Mouse (Mus musculus) liver, embryonic 13.5 days (tissue): Measurements from ENCODE around the gene Vwa3b. TPM values are rescaled to one million over a fixed set of nuclear protein-coding genes. Genes with fewer than 3 reads are reported as not detected.

ENCODE experiments used
- ATAC-seq: fragments of 200-750 bp; cut with Nextera tagmentation; 2 replicates; pipeline ENCODE4 v1.8.0; 2017; ENCODE audit warnings: low read depth, mild to moderate bottlenecking, moderate number of reproducible peaks, moderate library complexity
- DNase-seq: peaks from one replicate; pipeline ENCODE4 v3.0.0; 2022
- H3K27ac ChIP-seq: fragments of 300-500 bp; sonication (generic); 2 replicates; pipeline ENCODE4 v1.5.1; 2015; ENCODE audit warnings: moderate library complexity, mild to moderate bottlenecking, inconsistent platforms
- H3K27me3 ChIP-seq: fragments of 300-500 bp; sonication (generic); 2 replicates; pipeline ENCODE4 v1.6.1; 2015; ENCODE audit warnings: mild to moderate bottlenecking, inconsistent platforms
- H3K36me3 ChIP-seq: fragments of 300-500 bp; sonication (generic); 2 replicates; pipeline ENCODE4 v1.6.1; 2015; ENCODE audit warnings: mild to moderate bottlenecking, inconsistent platforms
- H3K4me1 ChIP-seq: fragments of 300-500 bp; sonication (generic); replicated peaks from 2 replicates; pipeline ENCODE4 v1.6.1; 2015; ENCODE audit warnings: inconsistent platforms
- H3K4me2 ChIP-seq: fragments of 300-500 bp; sonication (generic); 2 replicates; pipeline ENCODE4 v1.6.1; 2015; ENCODE audit warnings: inconsistent platforms, mild to moderate bottlenecking, moderate library complexity
- H3K4me3 ChIP-seq: fragments of 300-500 bp; sonication (generic); replicated peaks from 2 replicates; pipeline ENCODE4 v1.5.1; 2015; ENCODE audit warnings: mild to moderate bottlenecking, inconsistent platforms
- H3K9ac ChIP-seq: fragments of 300-500 bp; sonication (generic); 2 replicates; pipeline ENCODE4 v1.6.1; 2015; ENCODE audit warnings: mild to moderate bottlenecking, inconsistent platforms
- H3K9me3 ChIP-seq: fragments of 300-500 bp; sonication (generic); replicated peaks from 2 replicates; pipeline ENCODE4 v1.6.1; 2016; ENCODE audit warnings: inconsistent platforms
- WGBS: fragments of 180-500 bp; shearing (Covaris S2); methylation state at CpG from one replicate; pipeline ENCODE4 v1.1.7; 2015; ENCODE audit not compliant: insufficient replicate concordance; 5-methylcytosine and 5-hydroxymethylcytosine counted together
- polyA plus RNA-seq: library from polyadenylated mRNA; unstranded; fragments of >200 nt; fragmentation: Nextera tagmentation; extraction: Ambion mirVana; gene quantifications from 2 replicates; pipeline ENCODE4 v1.2.1, GENCODE M21; 2015

Gene Vwa3b
- polyA plus RNA-seq, 1 experiment from 2014 or later: not detected

DNA sequence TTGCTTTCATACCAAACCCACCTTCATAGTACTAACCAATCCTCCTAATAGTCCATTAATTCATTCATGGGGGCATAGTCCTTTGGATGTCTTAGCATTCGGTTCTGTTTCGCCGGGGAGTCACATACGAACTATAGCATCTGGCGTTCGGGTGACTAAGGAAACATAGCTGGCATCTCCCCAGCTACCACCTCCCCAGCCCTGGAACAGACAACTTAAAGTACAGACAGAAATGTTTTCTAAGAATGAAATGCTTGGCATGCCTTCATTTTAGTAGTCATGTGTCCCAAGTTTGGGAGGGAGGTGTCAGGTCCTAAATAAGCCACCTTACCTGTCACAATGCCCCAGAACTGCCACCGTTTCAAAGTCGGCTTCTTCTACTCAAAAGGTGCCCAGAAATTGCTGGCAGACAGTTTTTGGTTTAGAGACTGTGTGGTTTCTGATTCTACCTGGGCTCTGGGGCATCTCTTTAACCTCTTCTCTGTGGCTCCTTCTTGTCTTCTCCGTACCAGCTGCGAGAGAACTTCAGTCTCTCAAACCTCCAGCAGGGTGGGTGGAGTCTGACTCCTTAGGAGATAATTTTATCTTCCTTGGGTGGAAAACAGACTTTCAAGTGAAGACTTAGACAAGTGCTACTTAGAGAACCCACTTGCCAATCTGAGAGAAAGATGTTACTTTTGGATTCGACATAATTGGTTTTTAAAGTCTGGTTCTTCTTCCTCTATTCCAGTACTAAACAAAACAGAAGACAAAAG, 39.4 kb downstream of the Vwa3b start:
- no peaks in the 10 kb centered on the region for H3K4me1 ChIP-seq
- 65% methylated on average over 11 of the region's 11 CpGs for WGBS
- no peak overlapping the region for H3K27ac ChIP-seq
- H3K4me2 ChIP-seq: no peak overlapping the region
- no peaks in the 10 kb centered on the region for H3K27me3 ChIP-seq
- H3K9ac ChIP-seq: no peak overlapping the region
- no peak for ATAC-seq
- H3K4me3 ChIP-seq: no peak overlapping the region
- no peaks in the 10 kb centered on the region for H3K36me3 ChIP-seq
- no peak for DNase-seq
- no peaks in the 10 kb centered on the region for H3K9me3 ChIP-seq

DNA sequence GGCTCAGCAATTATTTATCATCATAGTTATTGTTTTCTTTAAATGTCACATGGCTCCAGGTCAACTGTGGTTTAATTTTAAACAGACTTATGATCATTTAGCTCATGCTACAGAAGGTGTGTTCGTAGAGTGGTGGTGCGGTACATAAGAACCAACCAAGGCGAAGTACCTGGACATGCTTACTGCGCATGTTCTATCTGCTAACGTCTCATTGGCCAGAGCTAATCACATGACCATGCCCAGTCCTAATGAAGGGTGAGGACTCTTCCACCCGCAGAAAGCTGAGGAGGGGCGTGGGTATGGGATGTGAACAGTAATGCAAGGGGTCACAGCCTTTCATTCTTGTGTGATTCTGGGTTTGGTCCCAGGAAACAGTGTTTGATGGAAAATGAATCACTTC, 49.4 kb downstream of the Vwa3b start:
- H3K4me1 ChIP-seq: no peaks in the 10 kb centered on the region
- no peaks in the 10 kb centered on the region for H3K36me3 ChIP-seq
- ATAC-seq (no peak), DNase-seq (no peak)
- no peak overlapping the region for H3K27ac ChIP-seq
- H3K9ac ChIP-seq: no peak overlapping the region
- H3K4me2 ChIP-seq: no peak overlapping the region
- 76% methylated on average over 7 of the region's 7 CpGs for WGBS
- no peaks in the 10 kb centered on the region for H3K9me3 ChIP-seq
- H3K27me3 ChIP-seq: no peaks in the 10 kb centered on the region
- H3K4me3 ChIP-seq: no peak overlapping the region

DNA sequence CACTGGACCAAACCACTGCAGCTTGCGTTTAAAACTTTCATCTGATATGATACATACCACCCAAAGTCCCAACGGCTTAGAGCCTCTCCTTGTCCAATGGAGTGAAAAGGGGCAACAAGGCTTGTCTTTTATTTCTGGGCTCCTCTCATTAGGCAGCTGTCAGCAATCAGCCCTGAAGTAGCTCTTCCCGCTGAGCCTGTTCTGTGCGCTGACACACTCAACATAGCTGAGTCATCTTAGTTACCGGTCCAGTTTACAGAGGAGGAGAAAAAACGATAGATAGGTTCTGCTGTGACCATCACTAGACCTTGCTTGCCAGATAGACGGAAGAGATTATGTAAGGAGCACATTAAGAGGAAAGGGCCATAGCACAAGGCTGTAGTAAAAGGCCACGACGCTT, 50.9 kb downstream of the Vwa3b start:
- Histone ChIP-seq H3K36me3 (no peaks in the 10 kb centered on the region), H3K4me3 (no peak overlapping the region), H3K9ac (no peak overlapping the region), H3K9me3 (no peaks in the 10 kb centered on the region), H3K4me2 (no peak overlapping the region), H3K4me1 (no peaks in the 10 kb centered on the region), H3K27ac (no peak overlapping the region), H3K27me3 (no peaks in the 10 kb centered on the region)
- 63% methylated on average over 9 of the region's 9 CpGs for WGBS
- ATAC-seq (no peak), DNase-seq (no peak)

DNA sequence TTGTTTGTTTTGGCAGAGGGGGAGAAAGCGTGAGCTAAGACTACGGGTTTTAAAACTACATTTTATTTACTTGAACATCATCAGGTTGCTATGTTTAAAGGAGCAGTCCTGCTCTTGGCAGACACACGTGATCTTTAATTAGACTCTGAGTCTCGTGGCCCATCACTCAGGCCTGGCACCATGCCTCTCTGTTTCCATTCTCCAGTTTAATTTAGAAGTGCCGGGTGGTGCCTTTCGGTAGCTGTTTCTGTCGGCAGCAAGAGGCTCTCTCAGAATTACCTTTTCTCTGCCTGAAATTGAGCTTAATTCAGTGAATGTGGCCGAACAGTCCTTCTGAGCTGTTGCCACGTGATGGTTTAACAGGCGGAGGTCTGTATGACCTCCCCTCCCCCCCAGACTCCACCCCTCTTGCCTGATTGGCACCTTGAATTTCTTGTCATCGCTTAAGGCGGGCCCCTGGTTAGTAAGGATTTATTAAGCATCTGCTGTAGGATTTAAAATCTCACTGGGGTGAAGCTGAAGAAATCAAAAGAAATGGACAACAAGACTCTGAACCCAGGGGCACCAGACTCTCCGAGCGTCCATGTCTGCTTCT, 51.7 kb downstream of the Vwa3b start:
- H3K9me3 ChIP-seq: no peaks in the 10 kb centered on the region
- no peak overlapping the region for H3K27ac ChIP-seq
- H3K36me3 ChIP-seq: no peaks in the 10 kb centered on the region
- H3K4me2 ChIP-seq: no peak overlapping the region
- H3K4me3 ChIP-seq: no peak overlapping the region
- ATAC-seq: no peak
- no peaks in the 10 kb centered on the region for H3K4me1 ChIP-seq
- H3K9ac ChIP-seq: no peak overlapping the region
- no peaks in the 10 kb centered on the region for H3K27me3 ChIP-seq
- DNase-seq: no peak
- WGBS: 69% methylated on average over 14 of the region's 14 CpGs

DNA sequence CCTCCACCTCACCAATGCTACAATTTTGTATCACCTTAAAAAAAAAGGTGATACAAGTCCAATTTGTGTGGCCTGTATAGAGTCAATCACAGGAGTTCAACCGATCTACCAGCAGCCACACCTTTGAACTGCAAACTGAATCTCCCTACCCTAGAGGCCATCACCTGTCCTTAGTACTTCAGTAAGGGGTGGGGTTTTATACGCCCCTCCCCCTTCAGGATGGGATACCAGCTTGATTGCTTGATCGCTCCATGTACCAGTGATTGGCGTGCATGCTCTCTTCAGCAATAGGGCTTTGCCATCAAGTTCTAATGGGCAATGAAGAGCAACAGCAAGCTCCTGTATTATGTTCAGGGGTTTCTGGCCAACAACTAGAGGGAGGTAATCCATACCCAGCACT, 54.0 kb downstream of the Vwa3b start:
- no peak for DNase-seq
- Histone ChIP-seq H3K4me1 (no peaks in the 10 kb centered on the region), H3K9me3 (no peaks in the 10 kb centered on the region), H3K4me3 (no peak overlapping the region), H3K9ac (no peak overlapping the region), H3K27me3 (no peaks in the 10 kb centered on the region), H3K4me2 (no peak overlapping the region), H3K27ac (no peak overlapping the region), H3K36me3 (no peaks in the 10 kb centered on the region)
- WGBS: 64% methylated on average over 4 of the region's 4 CpGs
- no peak for ATAC-seq

DNA sequence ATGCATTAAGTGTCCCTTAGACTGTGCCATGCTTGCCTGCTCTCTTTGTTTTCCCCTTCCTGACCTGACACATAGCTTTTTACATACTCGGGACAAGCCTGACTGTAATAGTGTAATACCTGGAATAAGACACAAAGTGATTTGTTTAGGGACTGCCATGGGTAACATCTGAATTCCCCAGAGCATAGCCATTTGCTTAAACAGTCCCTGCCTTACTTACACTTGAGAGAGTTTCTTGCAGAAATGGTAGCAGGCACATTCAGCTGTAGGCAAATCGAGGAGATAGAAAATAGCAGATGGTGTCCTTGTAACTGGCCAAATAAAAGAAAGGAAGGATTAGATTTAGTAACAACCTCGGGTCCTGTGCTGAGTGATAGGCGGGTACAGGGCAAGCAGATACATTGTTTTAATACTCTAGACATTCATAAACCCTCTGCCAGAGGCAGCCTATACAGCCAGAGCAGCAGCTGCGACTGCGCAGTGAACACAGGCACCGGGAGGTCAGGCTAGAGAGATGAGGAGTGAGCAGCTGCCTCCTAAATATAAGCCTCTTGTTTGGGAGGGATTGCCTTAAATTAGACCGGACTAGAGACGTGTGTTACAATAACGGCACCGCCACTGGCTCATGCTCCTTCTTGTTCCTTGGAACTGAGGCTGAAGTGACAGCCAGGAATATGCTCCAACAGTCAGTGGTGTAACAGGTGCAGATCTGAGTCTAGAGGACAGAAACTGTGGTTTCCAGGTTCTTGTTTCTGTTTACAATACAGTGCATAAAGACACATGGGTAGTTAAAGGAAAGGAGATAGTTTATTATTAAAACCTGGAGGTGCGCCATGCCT, 55.2 kb downstream of the Vwa3b start:
- WGBS: 63% methylated on average over 12 of the region's 12 CpGs
- Histone ChIP-seq H3K4me2 (no peak overlapping the region), H3K9ac (no peak overlapping the region), H3K27me3 (no peaks in the 10 kb centered on the region), H3K27ac (no peak overlapping the region), H3K36me3 (no peaks in the 10 kb centered on the region), H3K4me1 (no peaks in the 10 kb centered on the region), H3K4me3 (no peak overlapping the region), H3K9me3 (no peaks in the 10 kb centered on the region)
- DNase-seq: no peak
- no peak for ATAC-seq

DNA sequence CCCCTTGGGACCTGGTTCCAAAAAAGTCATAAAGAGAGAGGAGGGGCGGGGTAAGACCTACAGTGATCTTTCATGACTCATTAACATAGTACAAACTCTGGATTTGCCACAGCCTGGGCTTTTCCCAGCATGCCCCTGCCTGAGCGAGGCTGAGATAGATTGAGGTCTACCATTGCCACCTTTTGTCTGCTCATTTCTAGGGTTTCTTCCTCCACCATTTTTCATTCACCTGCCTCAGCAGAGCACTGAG, 55.7 kb downstream of the Vwa3b start:
- Histone ChIP-seq H3K4me2 (no peak overlapping the region), H3K4me1 (no peaks in the 10 kb centered on the region), H3K9me3 (no peaks in the 10 kb centered on the region), H3K4me3 (no peak overlapping the region), H3K36me3 (no peaks in the 10 kb centered on the region), H3K27ac (no peak overlapping the region), H3K9ac (no peak overlapping the region), H3K27me3 (no peaks in the 10 kb centered on the region)
- ATAC-seq: no peak
- no peak for DNase-seq
- WGBS: 45% methylated on average over 2 of the region's 2 CpGs

DNA sequence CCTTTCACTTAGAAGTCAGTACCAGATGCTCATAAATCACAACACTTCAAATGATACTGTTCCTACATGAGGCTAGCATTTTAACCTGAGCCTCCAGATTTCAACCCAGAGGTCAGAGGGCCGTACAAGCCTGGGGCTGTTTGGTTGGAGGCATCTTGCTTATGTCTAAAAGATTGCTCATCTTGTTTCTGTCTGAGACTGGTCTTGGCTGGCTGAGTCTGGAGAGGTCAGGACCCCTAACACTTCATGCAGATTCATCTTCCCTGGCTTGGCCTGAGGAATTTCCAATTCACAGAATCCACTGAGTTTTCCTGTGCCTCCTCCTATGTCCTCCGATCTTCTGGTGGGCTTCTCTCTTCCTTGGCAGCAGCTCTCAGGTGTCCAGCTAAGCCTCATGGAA, 57.7 kb downstream of the Vwa3b start:
- no peak for DNase-seq
- Histone ChIP-seq H3K4me3 (no peak overlapping the region), H3K4me2 (no peak overlapping the region), H3K9me3 (no peaks in the 10 kb centered on the region), H3K4me1 (no peaks in the 10 kb centered on the region), H3K36me3 (no peaks in the 10 kb centered on the region), H3K27me3 (no peaks in the 10 kb centered on the region), H3K27ac (no peak overlapping the region), H3K9ac (no peak overlapping the region)
- no peak for ATAC-seq
- 57% methylated on average over 2 of the region's 2 CpGs for WGBS

DNA sequence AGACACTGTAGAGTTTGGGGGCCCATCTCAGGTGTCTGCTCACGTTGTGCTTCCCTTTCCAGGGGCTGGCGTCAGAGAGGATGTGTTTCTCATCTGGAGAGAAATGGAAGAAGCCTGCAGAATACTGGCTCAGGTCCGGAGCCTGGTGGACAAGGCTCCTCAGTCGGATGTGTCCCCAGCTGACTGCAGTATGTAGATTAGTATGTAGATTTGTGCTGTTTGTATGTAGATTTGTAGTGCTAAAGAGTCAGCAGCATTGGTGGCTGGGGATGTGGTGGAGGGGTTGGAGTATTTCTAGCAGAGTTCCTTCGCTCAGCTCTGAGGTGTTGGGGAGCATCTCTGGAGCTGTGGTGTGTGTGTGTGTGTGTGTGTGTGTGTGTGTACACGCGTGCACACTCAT, 58.8 kb downstream of the Vwa3b start:
- ATAC-seq: no peak
- Histone ChIP-seq H3K4me3 (no peak overlapping the region), H3K4me2 (no peak overlapping the region), H3K27ac (no peak overlapping the region), H3K27me3 (no peaks in the 10 kb centered on the region), H3K9ac (no peak overlapping the region), H3K36me3 (no peaks in the 10 kb centered on the region), H3K4me1 (no peaks in the 10 kb centered on the region), H3K9me3 (no peaks in the 10 kb centered on the region)
- DNase-seq: no peak
- 41% methylated on average over 7 of the region's 7 CpGs for WGBS

DNA sequence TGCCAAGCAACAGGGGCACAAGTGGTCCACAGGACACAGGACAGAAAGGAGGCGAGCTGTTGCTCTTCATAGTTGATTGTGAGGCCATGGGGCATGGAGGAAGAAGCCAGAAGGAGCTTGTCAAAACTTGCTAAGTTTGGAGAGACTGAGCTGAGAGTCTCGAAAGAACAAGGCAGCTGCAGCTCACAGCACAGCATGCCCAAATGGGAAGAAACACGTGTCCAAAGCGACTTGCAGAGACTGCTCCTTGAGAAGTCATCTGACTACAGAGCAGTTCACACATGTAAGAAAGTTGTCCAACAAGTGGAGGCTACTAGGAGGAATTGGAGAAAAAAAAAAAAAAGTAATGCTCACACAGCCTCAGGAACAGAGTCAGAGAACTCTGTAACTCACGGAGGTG, 62.8 kb downstream of the Vwa3b start:
- 62% methylated on average over 5 of the region's 5 CpGs for WGBS

DNA sequence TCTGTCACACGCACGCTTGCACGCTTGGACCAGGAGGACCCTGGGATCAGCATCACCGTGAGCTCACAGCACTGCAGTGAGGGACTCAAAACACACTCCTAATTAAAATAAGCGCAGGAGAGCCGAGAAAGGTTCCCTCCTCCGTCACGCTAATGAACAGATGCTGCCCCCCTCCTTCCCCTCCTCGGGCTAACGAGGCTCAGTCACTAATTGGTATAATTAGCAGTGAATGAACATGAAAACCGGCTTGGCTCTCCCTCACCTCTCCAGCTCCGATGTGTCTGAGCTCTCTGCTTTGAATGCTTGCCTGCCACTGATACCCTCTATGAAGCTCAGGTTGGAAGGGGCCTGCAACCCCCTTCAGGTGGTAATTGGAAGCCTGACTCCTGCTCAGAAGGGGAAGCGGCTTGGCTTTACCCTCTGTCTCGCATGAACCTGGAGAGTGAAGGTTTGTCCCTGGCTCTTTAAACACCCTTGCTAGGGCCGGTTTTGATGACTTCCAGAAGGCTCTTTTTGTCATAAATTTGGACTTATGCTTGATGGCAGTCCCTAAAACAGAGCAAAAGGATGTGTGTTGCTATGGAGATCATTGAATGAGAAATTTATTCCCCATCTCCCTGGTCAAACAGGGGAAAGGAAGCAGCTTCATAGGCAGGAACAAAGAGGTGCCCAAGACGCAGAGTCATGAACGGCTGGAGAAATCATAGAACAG, 71.1 kb downstream of the Vwa3b start:
- 59% methylated on average over 17 of the region's 17 CpGs for WGBS
- ATAC-seq: no peak

More for the DNA sequence above, 62.8 kb downstream of the Vwa3b start:
- ATAC-seq (no peak), DNase-seq (no peak)
- H3K4me3 ChIP-seq: no peak overlapping the region
- H3K36me3 ChIP-seq: no peaks in the 10 kb centered on the region
- H3K9ac ChIP-seq: no peak overlapping the region
- 0 out of 2 replicates have a peak, but pooled peaks cover 2% of the 10 kb centered on the region for H3K9me3 ChIP-seq
- no peaks in the 10 kb centered on the region for H3K27me3 ChIP-seq
- H3K4me1 ChIP-seq: no peaks in the 10 kb centered on the region
- H3K4me2 ChIP-seq: no peak overlapping the region
- no peak overlapping the region for H3K27ac ChIP-seq

More for the DNA sequence above, 71.1 kb downstream of the Vwa3b start:
- no peaks in the 10 kb centered on the region for H3K27me3 ChIP-seq
- DNase-seq: no peak
- no peak overlapping the region for H3K4me2 ChIP-seq
- H3K4me3 ChIP-seq: no peak overlapping the region
- H3K9me3 ChIP-seq: 0 out of 2 replicates have a peak, but pooled peaks cover 3% of the 10 kb centered on the region
- no peaks in the 10 kb centered on the region for H3K36me3 ChIP-seq
- no peak overlapping the region for H3K9ac ChIP-seq
- no peak overlapping the region for H3K27ac ChIP-seq
- no peaks in the 10 kb centered on the region for H3K4me1 ChIP-seq
